Mouse (Mus musculus): ENCODE data around the gene Higd1a. TPM values are rescaled to one million over a fixed set of nuclear protein-coding genes. Genes with fewer than 3 reads are reported as not detected.

The Higd1a gene
- total and polyA plus RNA-seq, 2 experiments from 2014 or later: 85.4 to 332 TPM

DNA sequence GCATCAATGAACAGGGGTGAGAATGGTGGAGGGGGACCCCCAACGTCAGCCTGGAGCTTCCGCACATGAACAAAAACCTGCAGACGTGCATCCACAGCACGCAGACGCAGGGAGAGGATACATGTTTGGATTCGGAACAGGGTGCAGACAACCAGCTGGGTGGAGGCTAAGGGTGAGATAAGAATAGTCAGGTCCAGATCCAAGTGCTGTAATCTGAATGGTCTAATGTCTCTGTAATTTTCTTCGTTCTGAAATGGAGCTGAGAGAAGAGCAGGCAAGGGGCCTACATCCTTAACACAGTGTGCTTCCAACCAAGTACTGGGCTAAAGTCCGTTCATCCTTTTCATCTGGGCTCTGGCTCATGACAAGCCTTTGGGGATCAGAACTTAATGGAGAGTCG is 33.1 kb upstream of the Higd1a start:
- DNase-seq (ENCODE audit: low spot score) (no peak), ATAC-seq (ENCODE audit: insufficient read depth, low read depth) (no peak)
- H3K9ac ChIP-seq (replicated peaks; ENCODE audit: low read depth, low read length): no peak overlapping the region
- peaks cover 20% of the 10 kb centered on the region for H3K4me1 ChIP-seq (ENCODE audit: control insufficient read depth, insufficient read depth)
- H3K36me3 ChIP-seq (replicated peaks; ENCODE audit: control insufficient read depth, insufficient read depth, low read length): no peaks in the 10 kb centered on the region
- H3K4me3 ChIP-seq (ENCODE audit: low read depth, low read length): no peak overlapping the region
- H3K9me3 ChIP-seq (replicated peaks; ENCODE audit: control insufficient read depth, low read length): no peaks in the 10 kb centered on the region
- H3K27me3 ChIP-seq (ENCODE audit: control insufficient read depth, insufficient read depth, low read length): no peaks in the 10 kb centered on the region
- no peak overlapping the region for H3K4me2 ChIP-seq (ENCODE audit: low read depth, low read length)
- TF ChIP-seq CTCF (IDR thresholded peaks at IDR 0.05; ENCODE audit: low read depth): no peak
- no peak for TF ChIP-seq EP300 (IDR thresholded peaks at IDR 0.05; ENCODE audit: low read depth)
- no peak overlapping the region for H3K27ac ChIP-seq (ENCODE audit: low read depth)
- 82% methylated on average over 9 of the region's 9 CpGs for WGBS

DNA sequence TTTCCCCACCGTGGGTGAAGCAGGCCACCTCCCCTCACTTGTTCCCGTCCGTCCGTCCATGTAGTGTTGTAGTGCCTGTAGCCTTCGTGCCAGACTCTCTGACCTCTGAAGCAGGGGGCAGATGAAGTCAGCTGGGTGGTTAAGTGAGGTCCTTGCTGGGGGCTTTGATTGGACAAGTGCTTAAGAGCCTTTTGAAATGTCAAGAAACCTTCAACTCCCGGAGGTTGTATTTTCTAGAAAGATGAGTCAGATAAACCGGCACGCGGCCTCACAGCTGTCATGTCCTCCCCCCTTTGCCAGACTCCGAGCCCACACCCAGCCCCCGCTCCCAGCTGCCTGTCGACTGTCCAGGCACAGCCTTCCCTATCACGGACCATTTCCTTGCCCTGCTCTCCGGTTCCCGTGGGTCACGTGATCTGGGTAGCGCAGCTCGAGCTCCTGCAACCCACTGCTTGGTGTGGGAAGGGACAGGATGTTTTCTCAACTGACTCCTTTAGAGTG is 32.3 kb upstream of the Higd1a start:
- H3K4me3 ChIP-seq (ENCODE audit: low read depth, low read length): peak overlapping the region; percentile 1; the same call in 1 of the 2 replicates
- TF ChIP-seq CTCF (IDR thresholded peaks at IDR 0.05; ENCODE audit: low read depth): no peak
- 0 out of 2 replicates have a peak, but pooled peaks have one; percentile 47 for TF ChIP-seq EP300 (IDR thresholded peaks at IDR 0.05; ENCODE audit: low read depth)
- peak overlapping the region; percentile 62 for H3K27ac ChIP-seq (ENCODE audit: low read depth)
- H3K27me3 ChIP-seq (ENCODE audit: control insufficient read depth, insufficient read depth, low read length): no peaks in the 10 kb centered on the region
- peak overlapping the region; percentile 45 for H3K4me2 ChIP-seq (ENCODE audit: low read depth, low read length)
- ATAC-seq (ENCODE audit: insufficient read depth, low read depth) (peak; percentile 79), DNase-seq (ENCODE audit: low spot score) (peak; percentile 63)
- H3K9ac ChIP-seq (replicated peaks; ENCODE audit: low read depth, low read length): no peak overlapping the region; the same call in 1 of the 2 replicates
- H3K36me3 ChIP-seq (replicated peaks; ENCODE audit: control insufficient read depth, insufficient read depth, low read length): no peaks in the 10 kb centered on the region
- WGBS: 7% methylated on average over 18 of the region's 18 CpGs
- peaks cover 20% of the 10 kb centered on the region for H3K4me1 ChIP-seq (ENCODE audit: control insufficient read depth, insufficient read depth)
- no peaks in the 10 kb centered on the region for H3K9me3 ChIP-seq (replicated peaks; ENCODE audit: control insufficient read depth, low read length)

DNA sequence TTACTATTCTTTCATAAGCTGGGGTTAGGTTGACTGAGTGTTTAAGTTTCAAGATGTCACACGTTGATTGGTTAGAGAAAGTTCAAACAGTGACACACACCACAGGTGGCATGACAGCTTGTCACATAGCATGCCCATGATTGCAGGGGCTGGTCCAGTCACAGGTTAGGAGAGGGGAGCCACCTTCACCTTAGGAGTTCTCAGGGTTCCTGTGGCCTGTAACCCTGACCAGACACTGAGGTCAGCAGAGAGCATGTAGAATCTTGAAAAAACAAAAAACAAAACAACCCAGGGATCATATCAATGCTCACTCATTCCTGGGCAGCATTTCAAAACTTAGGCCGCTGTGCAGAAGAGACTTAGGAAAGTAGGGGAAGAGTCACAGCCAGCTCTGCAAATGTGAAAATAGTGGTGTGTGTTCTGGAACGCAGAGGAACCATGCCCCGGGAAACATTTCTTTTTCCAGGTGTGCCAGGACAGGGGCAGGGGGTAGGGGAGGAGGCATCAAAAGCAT is 31.8 kb upstream of the Higd1a start:
- no peaks in the 10 kb centered on the region for H3K36me3 ChIP-seq (replicated peaks; ENCODE audit: control insufficient read depth, insufficient read depth, low read length)
- peak overlapping the region; percentile 62 for H3K27ac ChIP-seq (ENCODE audit: low read depth)
- 0 out of 2 replicates have a peak overlapping the region, but pooled peaks have one; percentile 1 for H3K4me3 ChIP-seq (ENCODE audit: low read depth, low read length)
- ATAC-seq (ENCODE audit: insufficient read depth, low read depth) (peak; percentile 45), DNase-seq (ENCODE audit: low spot score) (peak; percentile 41)
- peak overlapping the region; percentile 45 for H3K4me2 ChIP-seq (ENCODE audit: low read depth, low read length)
- 25% methylated on average over 4 of the region's 4 CpGs for WGBS
- no peaks in the 10 kb centered on the region for H3K27me3 ChIP-seq (ENCODE audit: control insufficient read depth, insufficient read depth, low read length)
- no peaks in the 10 kb centered on the region for H3K9me3 ChIP-seq (replicated peaks; ENCODE audit: control insufficient read depth, low read length)
- H3K4me1 ChIP-seq (ENCODE audit: control insufficient read depth, insufficient read depth): peaks cover 20% of the 10 kb centered on the region
- no peak for TF ChIP-seq CTCF (IDR thresholded peaks at IDR 0.05; ENCODE audit: low read depth)
- TF ChIP-seq EP300 (IDR thresholded peaks at IDR 0.05; ENCODE audit: low read depth): 0 out of 2 replicates have a peak, but pooled peaks have one; percentile 44
- H3K9ac ChIP-seq (replicated peaks; ENCODE audit: low read depth, low read length): no peak overlapping the region; the same call in 1 of the 2 replicates

DNA sequence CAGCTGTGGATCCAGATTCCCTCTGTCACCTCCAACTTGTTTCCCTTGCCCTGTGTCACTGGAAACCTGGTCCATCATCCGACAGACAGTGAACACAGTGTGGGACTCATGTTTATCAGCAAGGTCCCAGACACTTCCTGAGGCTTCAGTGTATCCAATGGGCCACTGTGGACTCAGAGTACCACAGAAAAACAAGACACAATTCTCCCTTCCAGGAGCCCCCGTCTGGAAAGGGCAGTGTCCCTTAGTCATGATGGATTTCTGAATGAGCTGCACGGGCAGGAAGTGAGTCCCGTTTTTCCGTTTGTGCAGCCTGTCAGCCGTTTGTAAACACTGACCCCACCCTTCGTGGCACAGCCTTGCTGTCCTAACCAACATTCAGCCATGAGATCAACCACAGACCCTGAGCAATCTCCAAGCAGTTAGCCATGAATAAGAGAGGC is 23.9 kb upstream of the Higd1a start:
- Histone ChIP-seq H3K9me3 (replicated peaks; ENCODE audit: control insufficient read depth, low read length) (no peaks in the 10 kb centered on the region), H3K27me3 (ENCODE audit: control insufficient read depth, insufficient read depth, low read length) (no peaks in the 10 kb centered on the region), H3K4me3 (ENCODE audit: low read depth, low read length) (no peak overlapping the region), H3K9ac (replicated peaks; ENCODE audit: low read depth, low read length) (no peak overlapping the region), H3K27ac (ENCODE audit: low read depth) (0 out of 2 replicates have a peak overlapping the region, but pooled peaks have one; percentile 20), H3K4me1 (ENCODE audit: control insufficient read depth, insufficient read depth) (no peaks in the 10 kb centered on the region), H3K36me3 (replicated peaks; ENCODE audit: control insufficient read depth, insufficient read depth, low read length) (no peaks in the 10 kb centered on the region), H3K4me2 (ENCODE audit: low read depth, low read length) (no peak overlapping the region)
- DNase-seq (ENCODE audit: low spot score) (peak; percentile 53), ATAC-seq (ENCODE audit: insufficient read depth, low read depth) (peak; percentile 60; the same call in 1 of the 2 replicates)
- 35% methylated on average over 7 of the region's 7 CpGs for WGBS
- TF ChIP-seq EP300 (IDR thresholded peaks at IDR 0.05; ENCODE audit: low read depth): no peak
- no peak for TF ChIP-seq CTCF (IDR thresholded peaks at IDR 0.05; ENCODE audit: low read depth)

DNA sequence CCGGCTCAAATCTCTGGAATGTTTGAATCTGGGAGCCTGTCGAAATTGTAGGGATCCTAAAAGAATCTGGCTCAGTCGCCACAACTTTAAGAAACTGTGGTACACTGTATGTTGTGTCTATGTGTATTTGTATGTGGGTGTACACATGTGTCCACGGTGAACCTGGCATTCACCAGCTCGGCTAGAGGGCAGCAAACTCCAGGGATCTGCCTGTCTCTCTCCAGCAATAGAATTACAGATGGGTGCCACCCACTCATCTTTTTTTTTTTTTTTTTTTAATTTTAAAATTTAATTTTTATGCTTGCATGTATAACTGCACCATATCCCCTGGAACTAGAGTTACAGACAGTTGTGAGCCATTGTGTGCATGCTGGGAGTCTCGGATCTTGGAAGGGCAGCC is 23.1 kb upstream of the Higd1a start:
- 63% methylated on average over 6 of the region's 6 CpGs for WGBS
- no peak for ATAC-seq (ENCODE audit: insufficient read depth, low read depth)

More for the DNA sequence above, 23.1 kb upstream of the Higd1a start:
- Histone ChIP-seq H3K9ac (replicated peaks; ENCODE audit: low read depth, low read length) (no peak overlapping the region), H3K27ac (ENCODE audit: low read depth) (0 out of 2 replicates have a peak overlapping the region, but pooled peaks have one; percentile 20), H3K36me3 (replicated peaks; ENCODE audit: control insufficient read depth, insufficient read depth, low read length) (no peaks in the 10 kb centered on the region), H3K4me3 (ENCODE audit: low read depth, low read length) (no peak overlapping the region), H3K27me3 (ENCODE audit: control insufficient read depth, insufficient read depth, low read length) (no peaks in the 10 kb centered on the region), H3K4me1 (ENCODE audit: control insufficient read depth, insufficient read depth) (no peaks in the 10 kb centered on the region), H3K9me3 (replicated peaks; ENCODE audit: control insufficient read depth, low read length) (no peaks in the 10 kb centered on the region), H3K4me2 (ENCODE audit: low read depth, low read length) (no peak overlapping the region)
- TF ChIP-seq CTCF (IDR thresholded peaks at IDR 0.05; ENCODE audit: low read depth): 0 out of 2 replicates have a peak, but pooled peaks have one; percentile 5
- TF ChIP-seq EP300 (IDR thresholded peaks at IDR 0.05; ENCODE audit: low read depth): no peak
- no peak for DNase-seq (ENCODE audit: low spot score)

Measured in heart, postnatal 0 days (tissue).